Mouse (Mus musculus): ENCODE measurements at regions not wholly inside any gene's neighbourhood (a gene's known extent, or its start where the extent isn't known, plus 50 kb on each side); places are given as distances from the start of the nearest gene placed in this dataset.
"Not testable (repeated sequence)": the region's sequence is repeated elsewhere in the genome, so short reads cannot be mapped to it uniquely, and the experiment has no call there.

DNA sequence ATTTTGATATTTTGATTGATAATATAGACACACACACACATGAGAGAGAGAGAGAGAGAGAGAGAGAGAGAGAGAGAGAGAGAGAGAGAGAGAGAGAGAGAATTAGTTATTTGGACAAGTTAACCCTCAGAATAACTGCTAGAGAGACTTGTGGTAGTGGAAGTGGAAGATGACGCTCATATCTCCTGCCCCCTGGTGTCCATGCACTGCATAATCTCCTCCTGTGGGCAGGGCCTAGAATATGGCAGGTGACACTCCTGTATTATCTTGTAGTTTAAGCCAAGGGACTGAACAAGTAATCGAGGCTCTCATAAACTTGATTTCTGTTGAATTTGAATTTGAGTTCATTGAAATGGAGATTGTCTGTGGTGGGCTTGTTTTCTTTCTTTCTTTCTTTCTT lies 663.5 kb upstream of the Olfr1507 start:
- not testable (repeated sequence) for TF ChIP-seq CTCF (IDR thresholded peaks at IDR 0.05; ENCODE audit: extremely low read depth, insufficient read depth, insufficient read length, insufficient replicate concordance); POLR2A (IDR thresholded peaks at IDR 0.05; ENCODE audit: low read depth, low read length)

All from spleen, adult 2 months (tissue).